Mouse (Mus musculus) midbrain, embryonic 12.5 days (tissue): Measurements from ENCODE around the gene Dnajb12. TPM values are rescaled to one million over a fixed set of nuclear protein-coding genes. Genes with fewer than 3 reads are reported as not detected.
A peak's percentile ranks its signal among the peaks of the same experiment; 100 is the strongest.

Experiments
- ATAC-seq: fragments of 200-750 bp; cut with Nextera tagmentation; 2 replicates; pipeline ENCODE4 v1.8.0; 2017; ENCODE audit warnings: low read depth, moderate TSS enrichment, moderate library complexity; ENCODE audit not compliant: low FRiP score
- H3K27ac ChIP-seq: fragments of 300-500 bp; sonication (generic); replicated peaks from 2 replicates; pipeline ENCODE4 v1.5.1; 2016; ENCODE audit warnings: mild to moderate bottlenecking
- H3K27me3 ChIP-seq: fragments of 300-500 bp; sonication (generic); 2 replicates; pipeline ENCODE4 v1.6.1; 2016; ENCODE audit warnings: mild to moderate bottlenecking
- H3K36me3 ChIP-seq: fragments of 300-500 bp; sonication (generic); 2 replicates; pipeline ENCODE4 v1.6.1; 2016
- H3K4me1 ChIP-seq: fragments of 300-500 bp; sonication (generic); 2 replicates; pipeline ENCODE4 v1.6.1; 2016
- H3K4me2 ChIP-seq: fragments of 300-500 bp; sonication (generic); replicated peaks from 2 replicates; pipeline ENCODE4 v1.6.1; 2016; ENCODE audit warnings: mild to moderate bottlenecking, moderate library complexity
- H3K4me3 ChIP-seq: fragments of 300-500 bp; sonication (generic); 2 replicates; pipeline ENCODE4 v1.5.1; 2016; ENCODE audit warnings: mild to moderate bottlenecking
- H3K9ac ChIP-seq: fragments of 300-500 bp; sonication (generic); replicated peaks from 2 replicates; pipeline ENCODE4 v1.6.1; 2016; ENCODE audit warnings: mild to moderate bottlenecking, moderate library complexity
- H3K9me3 ChIP-seq: fragments of 300-500 bp; sonication (generic); 2 replicates; pipeline ENCODE4 v1.6.1; 2016; ENCODE audit warnings: mild to moderate bottlenecking
- WGBS: fragments of 180-500 bp; shearing (Covaris S2); methylation state at CpG from one replicate; pipeline ENCODE4 v1.1.7; 2016; 5-methylcytosine and 5-hydroxymethylcytosine counted together
- polyA plus RNA-seq: library from polyadenylated mRNA; unstranded; fragments of >200 nt; fragmentation: Nextera tagmentation; extraction: Ambion mirVana; gene quantifications from 2 replicates; pipeline ENCODE4 v1.2.1, GENCODE M21; 2016

Gene Dnajb12
- 22.5 and 22.7 TPM in 2 replicates for polyA plus RNA-seq

DNA sequence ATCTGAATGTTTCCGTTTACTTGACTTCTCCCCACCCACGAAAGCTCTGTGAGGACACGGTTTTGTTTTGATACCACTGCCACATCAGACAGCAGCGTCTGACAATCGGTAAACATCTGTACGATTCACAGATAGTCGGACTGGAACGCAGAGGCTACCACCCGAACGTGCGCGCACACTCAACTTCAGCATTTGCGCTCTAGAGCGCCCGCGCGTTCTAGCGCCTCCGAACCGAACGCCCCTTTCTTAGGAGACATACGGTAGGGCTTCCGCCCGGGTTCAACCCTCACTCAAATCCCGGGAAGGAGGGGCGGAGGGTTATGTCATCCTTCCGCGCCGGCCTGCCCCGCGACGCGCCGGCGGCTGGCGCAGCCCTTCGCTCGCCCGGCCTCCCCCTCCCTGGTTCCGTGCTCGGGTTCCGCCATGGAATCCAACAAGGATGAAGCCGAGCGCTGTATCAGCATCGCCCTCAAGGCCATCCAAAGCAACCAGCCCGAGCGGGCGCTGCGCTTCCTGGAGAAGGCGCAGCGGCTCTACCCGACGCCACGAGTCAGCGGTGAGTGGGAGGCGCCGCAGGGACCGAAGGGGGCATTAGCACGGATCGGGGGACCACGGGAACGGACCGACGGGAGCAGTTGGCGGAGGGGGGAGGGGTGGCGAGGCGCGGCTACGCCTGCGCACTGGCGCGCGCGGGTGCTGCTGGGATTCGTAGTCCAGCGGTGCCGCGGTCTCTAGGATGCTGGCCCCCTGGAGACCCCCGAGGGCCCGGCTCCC, at the start of gene Dnajb12:
Gene Dnajb12, plus strand, starts transcription at position 302 of the 774 bp plus-strand sequence.
- WGBS, result under 1% methylated on average over 80 of the region's 80 CpGs
- Histone ChIP-seq H3K27me3 (no peaks in the 10 kb centered on the region; the same call in 1 of the 2 replicates), H3K36me3 (0 out of 2 replicates have a peak, but pooled peaks cover 6% of the 10 kb centered on the region), H3K4me1 (peaks cover 17% of the 10 kb centered on the region), H3K9ac (peak within 1 kb of the TSS; percentile 84), H3K27ac (peak within 1 kb of the TSS; percentile 100), H3K4me2 (peak within 1 kb of the TSS; percentile 88), H3K4me3 (peak within 1 kb of the TSS; percentile 74), H3K9me3 (no peaks in the 10 kb centered on the region)
- ATAC-seq, result peak; percentile 94

DNA sequence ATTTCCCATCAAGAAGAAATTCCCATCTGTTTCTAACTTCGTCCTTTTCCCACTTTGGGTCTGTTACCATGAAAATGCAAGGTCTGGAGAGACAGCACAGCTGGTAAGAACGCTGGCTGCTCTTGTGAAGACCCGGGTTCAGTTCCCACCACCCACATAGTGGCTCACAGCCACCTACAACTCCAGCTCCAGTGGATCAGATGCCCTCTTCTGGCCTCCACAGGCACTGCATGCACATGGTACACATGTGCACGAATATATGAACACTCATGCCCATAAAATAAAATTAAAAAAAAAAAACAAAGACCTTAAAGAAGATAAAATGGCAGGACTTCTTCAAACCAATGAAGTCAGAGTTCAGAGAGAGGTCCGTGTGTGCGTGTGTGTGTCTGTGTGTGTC, 49.5 kb upstream of the Dnajb12 start:
- H3K4me3 ChIP-seq, result no peak overlapping the region

DNA sequence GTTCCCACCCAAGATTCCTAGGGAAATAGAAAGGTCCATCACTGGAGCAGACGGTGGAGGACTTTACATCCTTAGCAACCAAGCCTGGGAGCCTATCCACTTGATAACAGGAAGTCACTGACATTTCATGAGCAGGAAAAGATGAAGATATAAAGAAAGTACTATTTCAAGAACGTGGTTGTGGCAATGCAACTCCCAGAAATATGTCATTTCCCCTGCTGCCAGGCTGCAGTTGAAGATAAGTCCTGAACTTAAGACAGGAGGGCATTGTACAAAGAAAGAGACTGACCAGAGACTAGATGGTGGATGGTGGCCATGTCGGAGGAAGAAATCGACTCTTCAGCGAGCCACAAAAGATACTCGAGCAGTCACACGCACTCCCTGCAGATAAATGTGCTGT, 47.4 kb upstream of the Dnajb12 start:
- H3K4me2 ChIP-seq, result no peak overlapping the region
- no peaks in the 10 kb centered on the region for H3K4me1 ChIP-seq
- no peak overlapping the region for H3K4me3 ChIP-seq
- H3K27ac ChIP-seq, result no peak overlapping the region
- peaks cover 30% of the 10 kb centered on the region for H3K36me3 ChIP-seq
- no peaks in the 10 kb centered on the region for H3K9me3 ChIP-seq
- no peak overlapping the region for H3K9ac ChIP-seq
- ATAC-seq, result no peak
- WGBS, result 90% methylated on average over 7 of the region's 7 CpGs
- no peaks in the 10 kb centered on the region for H3K27me3 ChIP-seq

More for the DNA sequence above, 49.5 kb upstream of the Dnajb12 start:
- ATAC-seq, result no peak
- H3K36me3 ChIP-seq, result peaks cover 30% of the 10 kb centered on the region
- 93% methylated on average over 6 of the region's 6 CpGs for WGBS
- H3K27me3 ChIP-seq, result no peaks in the 10 kb centered on the region
- no peaks in the 10 kb centered on the region for H3K4me1 ChIP-seq
- no peak overlapping the region for H3K27ac ChIP-seq
- H3K9me3 ChIP-seq, result no peaks in the 10 kb centered on the region
- no peak overlapping the region for H3K9ac ChIP-seq
- H3K4me2 ChIP-seq, result no peak overlapping the region

DNA sequence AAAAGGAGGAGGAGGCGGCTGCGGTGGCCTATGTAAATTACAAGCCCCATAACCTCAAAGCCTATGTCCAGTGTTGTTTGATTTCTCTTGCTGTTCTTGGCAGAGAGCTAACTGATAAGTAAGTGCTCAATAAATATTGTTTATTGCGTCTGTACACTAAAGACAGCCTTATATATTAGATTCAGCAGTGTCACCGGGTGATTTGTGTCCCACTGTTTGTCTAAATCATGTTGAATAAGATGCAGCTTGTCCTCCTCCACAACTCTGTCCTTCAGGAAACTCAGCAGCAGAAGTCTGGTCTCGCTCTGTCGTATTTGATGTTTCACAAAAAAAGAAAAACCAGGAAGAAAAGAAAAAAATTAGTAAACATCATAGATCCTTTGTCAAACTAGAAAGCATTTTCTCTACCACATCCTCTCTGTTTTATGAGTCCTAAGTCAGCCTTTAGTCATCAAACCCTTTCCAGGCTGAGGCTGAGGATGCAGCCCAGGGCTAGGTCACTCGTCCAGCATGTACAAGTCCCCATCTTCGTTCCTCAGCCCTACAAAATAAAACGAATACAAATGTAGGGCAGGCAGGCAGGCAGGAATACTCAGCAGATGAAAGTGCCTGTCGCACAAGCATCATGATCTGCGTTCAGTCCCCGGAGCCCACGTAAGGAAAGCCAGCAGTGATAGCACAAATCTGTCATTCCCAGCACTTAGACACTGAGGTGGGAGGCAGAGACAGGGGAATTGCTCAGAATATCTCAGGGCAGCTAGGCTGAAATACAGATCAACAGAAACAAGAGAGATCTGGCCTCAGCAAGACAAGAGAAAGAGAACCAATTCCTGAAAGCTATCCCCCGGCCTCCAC, 43.8 kb upstream of the Dnajb12 start:
- Histone ChIP-seq H3K4me1 (no peaks in the 10 kb centered on the region), H3K27ac (no peak overlapping the region), H3K36me3 (no peaks in the 10 kb centered on the region; the same call in 1 of the 2 replicates), H3K9ac (no peak overlapping the region), H3K27me3 (no peaks in the 10 kb centered on the region), H3K9me3 (no peaks in the 10 kb centered on the region), H3K4me3 (no peak overlapping the region), H3K4me2 (no peak overlapping the region)
- WGBS, result 94% methylated on average over 14 of the region's 14 CpGs
- no peak for ATAC-seq

DNA sequence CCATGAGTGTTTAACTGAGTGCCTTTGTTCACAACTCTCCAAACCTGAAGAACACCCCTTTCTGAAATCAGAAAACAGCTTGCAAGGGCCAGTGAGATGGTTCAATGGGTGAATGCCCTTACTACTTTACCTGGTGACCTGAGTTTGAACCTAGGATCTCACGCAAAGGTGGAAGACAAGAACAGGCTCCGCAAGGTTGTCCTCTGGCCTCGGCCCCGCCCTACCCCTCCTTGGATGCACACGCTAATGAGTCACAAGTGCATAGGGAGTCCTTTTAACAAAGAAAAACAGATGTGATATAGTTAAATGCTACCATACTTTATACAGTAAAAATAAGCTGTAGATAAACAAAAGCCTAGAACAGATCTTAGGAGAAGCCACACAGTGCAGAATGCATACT, 41.9 kb upstream of the Dnajb12 start:
- no peaks in the 10 kb centered on the region for H3K9me3 ChIP-seq
- no peak overlapping the region for H3K4me2 ChIP-seq
- no peak overlapping the region for H3K27ac ChIP-seq
- no peak for ATAC-seq
- H3K27me3 ChIP-seq, result no peaks in the 10 kb centered on the region
- no peak overlapping the region for H3K4me3 ChIP-seq
- H3K36me3 ChIP-seq, result no peaks in the 10 kb centered on the region; the same call in 1 of the 2 replicates
- no peaks in the 10 kb centered on the region for H3K4me1 ChIP-seq
- WGBS, result 95% methylated on average over 5 of the region's 5 CpGs
- H3K9ac ChIP-seq, result no peak overlapping the region

DNA sequence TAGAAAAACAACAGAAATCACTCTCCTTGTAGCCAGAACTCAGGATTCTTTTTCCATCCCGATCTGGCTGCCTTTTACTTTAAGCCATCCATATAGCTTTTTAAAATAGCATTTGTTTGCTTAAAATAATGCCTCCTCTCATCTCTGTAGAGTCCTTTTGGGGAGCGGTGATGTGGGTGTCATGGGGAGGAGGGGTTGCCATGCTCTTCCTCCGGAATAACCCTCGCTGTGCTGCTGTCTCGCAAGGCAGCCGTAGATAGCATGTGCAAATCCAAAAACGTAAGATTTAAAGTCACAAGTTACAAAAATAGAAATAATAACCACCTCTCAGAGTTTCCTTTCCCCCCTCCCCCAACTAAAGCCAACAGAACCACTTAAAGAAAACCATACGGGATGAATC, 37.9 kb upstream of the Dnajb12 start:
- Histone ChIP-seq H3K9ac (no peak overlapping the region), H3K4me3 (no peak overlapping the region), H3K9me3 (no peaks in the 10 kb centered on the region), H3K36me3 (no peaks in the 10 kb centered on the region), H3K4me2 (no peak overlapping the region), H3K27me3 (no peaks in the 10 kb centered on the region), H3K4me1 (no peaks in the 10 kb centered on the region), H3K27ac (no peak overlapping the region)
- no peak for ATAC-seq
- 90% methylated on average over 8 of the region's 8 CpGs for WGBS

DNA sequence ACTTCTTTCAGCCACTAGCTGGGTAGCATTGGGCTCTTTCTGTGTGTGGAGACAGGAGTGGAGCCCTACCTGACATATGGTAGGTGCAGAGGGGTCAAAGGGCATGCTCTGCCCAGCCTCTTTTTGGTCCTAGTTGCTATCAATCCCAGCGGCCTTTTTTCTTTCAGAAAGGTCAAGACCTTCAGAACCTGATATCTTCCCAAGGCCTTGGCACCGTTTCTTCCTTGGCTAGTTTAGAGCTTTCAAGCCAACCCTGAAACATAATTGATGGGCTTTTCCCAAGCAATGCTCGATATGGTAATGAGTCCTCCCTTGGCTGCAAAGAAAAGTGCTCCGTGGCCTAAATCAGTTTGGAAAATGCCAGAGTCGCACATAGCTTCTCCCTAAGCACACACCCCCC, 36.2 kb upstream of the Dnajb12 start:
- ATAC-seq, result no peak
- Histone ChIP-seq H3K36me3 (no peaks in the 10 kb centered on the region), H3K4me3 (no peak overlapping the region), H3K27me3 (no peaks in the 10 kb centered on the region), H3K9ac (no peak overlapping the region), H3K4me1 (no peaks in the 10 kb centered on the region), H3K27ac (no peak overlapping the region), H3K9me3 (no peaks in the 10 kb centered on the region), H3K4me2 (no peak overlapping the region)
- 45% methylated on average over 5 of the region's 5 CpGs for WGBS

DNA sequence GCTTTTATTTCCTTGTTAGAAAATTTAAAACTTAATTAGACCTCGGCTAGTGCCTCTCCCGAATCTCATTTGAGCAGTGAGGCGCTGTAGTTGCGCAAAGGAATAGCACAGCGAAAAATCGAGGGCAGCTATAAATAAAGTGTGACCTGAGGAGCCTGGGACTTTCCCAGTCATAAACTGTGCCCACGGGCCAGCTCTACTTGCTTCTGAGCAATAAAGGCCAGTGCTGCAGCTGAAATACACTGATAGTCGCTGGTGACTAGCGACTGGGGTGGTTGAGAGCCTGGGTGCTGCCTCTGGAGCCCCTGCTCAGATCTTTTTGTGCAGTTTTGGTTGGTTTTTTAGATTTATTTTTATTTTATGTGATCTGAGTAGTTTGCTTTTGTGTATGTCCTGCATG, 34.7 kb upstream of the Dnajb12 start:
- H3K4me1 ChIP-seq, result no peaks in the 10 kb centered on the region
- no peaks in the 10 kb centered on the region for H3K27me3 ChIP-seq
- H3K9me3 ChIP-seq, result no peaks in the 10 kb centered on the region
- no peak overlapping the region for H3K9ac ChIP-seq
- no peaks in the 10 kb centered on the region for H3K36me3 ChIP-seq
- no peak for ATAC-seq
- H3K4me2 ChIP-seq, result no peak overlapping the region
- no peak overlapping the region for H3K27ac ChIP-seq
- H3K4me3 ChIP-seq, result no peak overlapping the region
- 92% methylated on average over 9 of the region's 9 CpGs for WGBS

DNA sequence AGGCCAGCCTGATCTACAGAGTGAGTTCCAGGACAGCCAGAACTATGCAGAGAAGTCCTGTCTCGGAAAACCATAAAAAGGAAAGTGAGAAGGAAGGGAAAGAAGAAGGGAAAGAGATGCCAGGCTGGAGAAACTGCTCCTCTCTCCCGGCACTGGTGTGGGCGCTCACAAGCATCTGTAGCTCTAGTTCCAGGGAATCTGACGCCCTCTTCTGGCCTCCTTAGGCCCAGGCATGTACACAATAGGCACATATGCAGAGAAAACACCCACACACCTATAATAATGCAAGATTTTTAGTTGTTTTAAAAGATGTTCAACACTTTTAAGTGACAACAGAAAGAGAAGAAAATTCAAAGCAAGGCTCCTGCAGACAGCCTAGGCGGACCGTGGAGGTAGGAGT, 32.9 kb upstream of the Dnajb12 start:
- no peak for ATAC-seq
- H3K36me3 ChIP-seq, result no peaks in the 10 kb centered on the region

DNA sequence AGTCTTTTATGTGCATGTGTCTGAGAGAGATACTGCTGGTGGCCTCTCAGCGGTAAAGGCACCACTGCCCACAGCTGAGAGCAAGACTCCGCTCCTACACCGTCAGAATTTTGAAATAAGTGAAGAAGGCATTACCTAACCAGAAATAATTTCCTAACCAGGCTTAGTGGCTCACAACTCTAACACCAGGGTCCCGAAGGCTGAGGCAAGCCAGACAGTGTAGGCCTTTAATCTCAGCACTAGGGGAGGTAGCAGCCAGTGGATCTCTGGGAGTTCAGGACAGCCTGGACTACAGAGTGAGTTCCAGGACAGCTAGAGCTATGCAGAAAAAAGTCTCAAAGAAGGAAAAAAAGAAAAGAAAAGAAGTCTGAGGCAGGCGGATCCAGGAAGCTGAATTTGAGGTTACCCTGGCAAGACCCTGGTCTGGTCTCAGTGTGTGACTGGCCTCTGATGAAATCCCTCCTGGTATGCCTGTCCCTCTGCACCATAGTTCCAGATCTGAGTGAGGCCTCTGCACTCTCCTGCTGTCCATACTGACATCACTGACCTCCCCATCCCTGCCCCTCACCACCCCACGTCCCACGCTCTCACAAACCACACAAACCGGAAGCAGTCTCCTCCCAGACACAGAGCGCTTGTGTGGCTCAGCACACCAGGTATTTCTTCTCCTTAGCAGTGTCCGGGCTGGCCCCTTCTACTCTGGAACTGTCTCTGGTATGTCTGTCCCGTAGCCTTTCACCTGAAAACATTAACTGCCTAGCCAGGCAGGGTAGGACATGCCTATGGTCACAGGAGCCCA, 31.1 kb upstream of the Dnajb12 start:
- no peak for ATAC-seq
- no peaks in the 10 kb centered on the region for H3K9me3 ChIP-seq
- 78% methylated on average over 11 of the region's 11 CpGs for WGBS

More for the DNA sequence above, 32.9 kb upstream of the Dnajb12 start:
- H3K9ac ChIP-seq, result no peak overlapping the region
- H3K4me3 ChIP-seq, result no peak overlapping the region
- H3K9me3 ChIP-seq, result no peaks in the 10 kb centered on the region
- H3K4me1 ChIP-seq, result no peaks in the 10 kb centered on the region
- no peak overlapping the region for H3K27ac ChIP-seq
- no peaks in the 10 kb centered on the region for H3K27me3 ChIP-seq
- H3K4me2 ChIP-seq, result no peak overlapping the region
- 78% methylated on average over 6 of the region's 6 CpGs for WGBS

DNA sequence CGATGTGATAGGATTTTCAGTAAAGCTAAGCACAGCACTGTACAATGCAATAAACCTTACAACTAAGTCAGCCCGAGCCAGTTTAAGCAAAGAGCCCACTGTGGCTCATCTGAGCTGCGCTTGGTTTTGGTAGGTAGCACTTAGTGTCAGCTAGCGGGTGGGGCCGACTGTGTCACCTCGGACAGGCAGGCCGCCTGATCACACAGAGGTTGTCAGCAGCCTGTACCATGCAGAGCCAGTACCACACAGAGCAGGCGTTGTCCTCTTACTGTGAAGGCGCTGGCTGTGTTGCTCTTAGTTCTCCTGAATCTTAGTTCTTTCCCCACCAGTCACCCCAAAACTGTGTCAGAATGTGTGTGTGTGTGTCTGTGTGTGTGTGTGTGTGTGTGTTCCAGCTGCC, 30.4 kb upstream of the Dnajb12 start:
- Histone ChIP-seq H3K9ac (no peak overlapping the region), H3K4me2 (no peak overlapping the region), H3K27me3 (no peaks in the 10 kb centered on the region), H3K36me3 (no peaks in the 10 kb centered on the region), H3K27ac (no peak overlapping the region), H3K4me3 (no peak overlapping the region), H3K9me3 (no peaks in the 10 kb centered on the region), H3K4me1 (no peaks in the 10 kb centered on the region)
- WGBS, result 69% methylated on average over 9 of the region's 9 CpGs
- ATAC-seq, result no peak

More for the DNA sequence above, 31.1 kb upstream of the Dnajb12 start:
- Histone ChIP-seq H3K4me3 (no peak overlapping the region), H3K9ac (no peak overlapping the region), H3K36me3 (no peaks in the 10 kb centered on the region), H3K27me3 (no peaks in the 10 kb centered on the region), H3K27ac (no peak overlapping the region), H3K4me1 (no peaks in the 10 kb centered on the region), H3K4me2 (no peak overlapping the region)
